In genomic region chr6:115681066-115681465, GRCm38 (mm10) we compare ENCODE assay signal across 18 mouse cellular contexts. TPM values are rescaled to one million over a fixed set of nuclear protein-coding genes. Genes with fewer than 3 reads are reported as not detected.
DNase-seq lines count a peak whose midpoint lies in the region; ATAC-seq and TF ChIP-seq lines count a peak whose summit lies in the region.
"Had no signal": no experiment of that assay in that cellular context is flagged by ENCODE, and none has a peak within 500 bp of the region (broad histone marks: within the 10 kb centered on the region; RNA-seq: fewer than 3 reads in every experiment).

No protein-coding gene starts in this region.

- no peak for TF ChIP-seq POLR2A in lung, adult 2 months (IDR thresholded peaks at IDR 0.05; ENCODE audit: borderline replicate concordance, extremely low read depth, low read depth, low read length)

- H3K27me3 ChIP-seq in hindbrain, embryonic 13.5 days = no peaks in the 10 kb centered on the region
- H3K27me3 ChIP-seq: heart, embryonic 12.5 days had no signal

- WGBS in hindbrain, embryonic 13.5 days = 88% methylated on average over 4 of the region's 4 CpGs
- 74% methylated on average over 4 of the region's 4 CpGs for WGBS in lung, adult 2 months

- DNase-seq in brain, adult 2 months (ENCODE audit: low read depth, low spot score) = peak; percentile 79
- DNase-seq in cerebellum, adult 11 months = peak; percentile 39
- peak; percentile 47 for DNase-seq in cerebellum, adult 8-10 months
- peak; percentile 51 to 66 for DNase-seq in cerebellum, postnatal 25 days
- DNase-seq in lung, postnatal 25 days (ENCODE audit: low spot score) = no peak
- no peak for DNase-seq in lung, adult 2 months
- DNase-seq: adrenal gland, adult 2 months; adrenal gland, postnatal 25 days; forebrain, postnatal 0 days; gastrocnemius, postnatal 14 days; heart, adult 2 months; heart, postnatal 36 days; kidney, adult 11 months had no signal

- no peaks in the 10 kb centered on the region for H3K9me3 ChIP-seq in hindbrain, embryonic 13.5 days
- H3K9me3 ChIP-seq: embryonic facial prominence, embryonic 10.5 days; forebrain, embryonic 13.5 days had no signal

- H3K36me3 ChIP-seq in hindbrain, embryonic 13.5 days = no peaks in the 10 kb centered on the region
- H3K36me3 ChIP-seq: embryonic facial prominence, embryonic 10.5 days; heart, embryonic 12.5 days had no signal

- H3K4me2 ChIP-seq in hindbrain, embryonic 13.5 days = no peak overlapping the region
- H3K4me2 ChIP-seq: forebrain, embryonic 13.5 days; heart, embryonic 12.5 days had no signal

- TF ChIP-seq CTCF in lung, adult 2 months (IDR thresholded peaks at IDR 0.05; ENCODE audit: insufficient read depth, low read length) = no peak

- no peak overlapping the region for H3K9ac ChIP-seq in hindbrain, embryonic 13.5 days
- H3K9ac ChIP-seq: forebrain, embryonic 13.5 days; forebrain, postnatal 0 days; heart, embryonic 12.5 days had no signal

- H3K27ac ChIP-seq in hindbrain, embryonic 13.5 days = no peak overlapping the region
- H3K27ac ChIP-seq: embryonic facial prominence, embryonic 10.5 days; forebrain, embryonic 13.5 days; heart, adult 2 months; hindbrain, postnatal 0 days had no signal

- no peak for ATAC-seq in hindbrain, embryonic 13.5 days (ENCODE audit: low FRiP score)
- ATAC-seq: forebrain, embryonic 13.5 days; forebrain, postnatal 0 days; hindbrain, postnatal 0 days had no signal

- H3K4me3 ChIP-seq in hindbrain, embryonic 13.5 days = no peak overlapping the region
- H3K4me3 ChIP-seq in lung, adult 2 months (replicated peaks; ENCODE audit: extremely low read depth, low read depth, low read length) = no peak overlapping the region
- H3K4me3 ChIP-seq: embryonic facial prominence, embryonic 10.5 days; forebrain, embryonic 13.5 days; heart, adult 2 months; heart, embryonic 12.5 days had no signal

- H3K4me1 ChIP-seq in hindbrain, embryonic 13.5 days (replicated peaks) = 0 out of 2 replicates have a peak, but pooled peaks cover 5% of the 10 kb centered on the region
- peaks cover 4% of the 10 kb centered on the region for H3K4me1 ChIP-seq in lung, adult 2 months (ENCODE audit: control insufficient read depth, insufficient read depth, low read length)

RNA-seq across cellular contexts. Expression of gene Raf1, which starts 4.6 kb away (rescaled TPM):
- 147 and 149 TPM in 2 replicates for polyA plus RNA-seq in hindbrain, embryonic 13.5 days (2015; fragmentation: Nextera tagmentation; extraction: Ambion mirVana)
- polyA plus RNA-seq in lung, adult 2 months (2012; rRNA removed) = 98.6 and 131 TPM in 2 replicates

Comparison
In these comparisons a context has a peak if more than half of its experiments do, and no peak if none do; other contexts are left out.
1. DNase-seq: peak in brain, adult 2 months (single experiment), cerebellum, adult 11 months (single experiment), cerebellum, adult 8-10 months (single experiment) and cerebellum, postnatal 25 days (2 of 2); none in lung, postnatal 25 days (single experiment) and lung, adult 2 months (single experiment).